Mouse (Mus musculus) G1E (cell line): ENCODE measurements around the gene Selenow.

Experiments used
- CTCF ChIP-seq: IDR thresholded peaks from 2 replicates; pipeline ENCODE4 v1.5.1; 2012; ENCODE audit warnings: low read depth, low read length, inconsistent platforms, mixed read lengths
- TAL1 ChIP-seq: conservative IDR thresholded peaks from 2 replicates; pipeline ENCODE4 v1.6.1; 2012; ENCODE audit warnings: low read depth, low read length, inconsistent platforms, mixed read lengths

GRCm38 (mm10) chr7:15952416-15952815 is 30.2 kb upstream of the Selenow start:
- TF ChIP-seq CTCF (no peak), TAL1 (0 out of 2 replicates have a peak, but pooled peaks have one; percentile 17)
